Mouse (Mus musculus) limb, embryonic 14.5 days (tissue): ENCODE data around the gene Chek1. TPM values are rescaled to one million over a fixed set of nuclear protein-coding genes. Genes with fewer than 3 reads are reported as not detected.
A peak's percentile ranks its signal among the peaks of the same experiment; 100 is the strongest.

ENCODE experiments used
- ATAC-seq: fragments of 200-750 bp; cut with Nextera tagmentation; 2 replicates; pipeline ENCODE4 v1.8.0; 2017; ENCODE audit warnings: low read depth, moderate number of reproducible peaks, moderate TSS enrichment; ENCODE audit not compliant: low FRiP score
- DNase-seq: peaks from one replicate; pipeline ENCODE4 v3.0.0-alpha.2; 2015; ENCODE audit warnings: low spot score
- H3K27ac ChIP-seq: fragments of 300-500 bp; sonication (generic); replicated peaks from 2 replicates; pipeline ENCODE4 v1.5.1; 2014; ENCODE audit warnings: low read depth, mild to moderate bottlenecking, low read length, moderate library complexity, mixed read lengths
- H3K27me3 ChIP-seq: fragments of 300-500 bp; sonication (generic); 2 replicates; pipeline ENCODE4 v1.6.1; 2014; ENCODE audit warnings: low read length, mixed read lengths; ENCODE audit not compliant: control insufficient read depth, insufficient read depth
- H3K36me3 ChIP-seq: fragments of 300-500 bp; sonication (generic); 2 replicates; pipeline ENCODE4 v1.6.1; 2014; ENCODE audit warnings: mild to moderate bottlenecking, low read length, moderate library complexity, mixed read lengths; ENCODE audit not compliant: control insufficient read depth, insufficient read depth
- H3K4me1 ChIP-seq: fragments of 300-500 bp; sonication (generic); 2 replicates; pipeline ENCODE4 v1.6.1; 2014; ENCODE audit warnings: antibody characterized with exemption, low read length, mixed read lengths; ENCODE audit not compliant: control insufficient read depth, insufficient read depth
- H3K4me2 ChIP-seq: fragments of 300-500 bp; sonication (generic); replicated peaks from 2 replicates; pipeline ENCODE4 v1.6.1; 2014; ENCODE audit warnings: low read depth, mild to moderate bottlenecking, low read length, moderate library complexity; ENCODE audit not compliant: severe bottlenecking
- H3K4me3 ChIP-seq: fragments of 300-500 bp; sonication (generic); replicated peaks from 2 replicates; pipeline ENCODE4 v1.5.1; 2014; ENCODE audit warnings: low read length
- H3K9ac ChIP-seq: fragments of 300-500 bp; sonication (generic); 2 replicates; pipeline ENCODE4 v1.6.1; 2014; ENCODE audit warnings: mild to moderate bottlenecking, low read depth, low read length, moderate library complexity; ENCODE audit not compliant: severe bottlenecking
- H3K9me3 ChIP-seq: fragments of 300-500 bp; sonication (generic); 2 replicates; pipeline ENCODE4 v1.6.1; 2016; ENCODE audit warnings: low read length; ENCODE audit not compliant: control insufficient read depth
- POLR2A ChIP-seq: fragments of 200-500 bp; IDR thresholded peaks from 2 replicates; pipeline ENCODE4 v1.8.0; 2012; ENCODE audit warnings: inconsistent platforms, mild to moderate bottlenecking, moderate library complexity, borderline replicate concordance; ENCODE audit not compliant: insufficient read depth, insufficient read length; ENCODE audit errors: extremely low read depth
- WGBS: fragments of 180-500 bp; shearing (Covaris S2); extraction: QIAGEN DNeasy Blood & Tissue Kit; methylation state at CpG from one replicate; pipeline ENCODE4 v1.1.7; 2014; 5-methylcytosine and 5-hydroxymethylcytosine counted together
- polyA plus RNA-seq, 2 experiments: library from polyadenylated mRNA; depleted of rRNA in 1 of 2; stranded (reverse) in 1 of 2; unstranded in 1 of 2; fragments of >200 nt; fragmentation: Nextera tagmentation in 1 of 2; extraction: Ambion mirVana in 1 of 2; gene quantifications; 2 replicates each; pipeline versions ENCODE4 v1.2.1 to v1.2.3; 2012 to 2014

Gene Chek1
- polyA plus RNA-seq, 2 experiments, result 18.4 to 32.7 TPM

- 98% methylated on average over 1 of the region's 1 CpGs for WGBS
- ATAC-seq, result no peak
- H3K36me3 ChIP-seq, result peaks cover 47% of the 10 kb centered on the region
Measured at GRCm38 (mm10) chr9:36764378-36764777, 37.5 kb upstream of the Chek1 start.

GRCm38 (mm10) chr9:36726131-36727033 is 483 bp downstream of the Chek1 start:
- Histone ChIP-seq H3K9ac (peak overlapping the region; percentile 79), H3K9me3 (no peaks in the 10 kb centered on the region), H3K4me2 (peak overlapping the region; percentile 87), H3K27me3 (no peaks in the 10 kb centered on the region), H3K4me3 (peak overlapping the region; percentile 67), H3K27ac (peak overlapping the region; percentile 91), H3K4me1 (peaks cover 8% of the 10 kb centered on the region), H3K36me3 (peaks cover 39% of the 10 kb centered on the region)
- ATAC-seq, result peak; percentile 93
- DNase-seq, result peak; percentile 93
- TF ChIP-seq POLR2A, result peak; percentile 32; the same call in 1 of the 2 replicates
- WGBS, result under 1% methylated on average over 53 of the region's 53 CpGs

More at GRCm38 (mm10) chr9:36764378-36764777, 37.5 kb upstream of the Chek1 start:
- no peaks in the 10 kb centered on the region for H3K27me3 ChIP-seq
- TF ChIP-seq POLR2A, result no peak
- no peak overlapping the region for H3K9ac ChIP-seq
- H3K4me3 ChIP-seq, result no peak overlapping the region
- no peak for DNase-seq
- H3K4me1 ChIP-seq, result peaks cover 11% of the 10 kb centered on the region
- H3K4me2 ChIP-seq, result no peak overlapping the region
- H3K27ac ChIP-seq, result no peak overlapping the region
- H3K9me3 ChIP-seq, result no peaks in the 10 kb centered on the region

GRCm38 (mm10) chr9:36716624-36717023 is 10.2 kb downstream of the Chek1 start:
- ATAC-seq, result no peak
- H3K27ac ChIP-seq, result no peak overlapping the region
- H3K9me3 ChIP-seq, result no peaks in the 10 kb centered on the region
- H3K27me3 ChIP-seq, result no peaks in the 10 kb centered on the region
- no peak overlapping the region for H3K4me2 ChIP-seq
- no peak overlapping the region for H3K4me3 ChIP-seq
- peaks cover 54% of the 10 kb centered on the region for H3K36me3 ChIP-seq
- no peak for TF ChIP-seq POLR2A
- WGBS, result 74% methylated on average over 3 of the region's 3 CpGs
- no peak overlapping the region for H3K9ac ChIP-seq
- no peaks in the 10 kb centered on the region for H3K4me1 ChIP-seq
- DNase-seq, result no peak

- Histone ChIP-seq H3K4me2 (no peak overlapping the region), H3K9me3 (no peaks in the 10 kb centered on the region), H3K4me3 (no peak overlapping the region), H3K36me3 (peaks cover 21% of the 10 kb centered on the region), H3K9ac (no peak overlapping the region), H3K27ac (no peak overlapping the region), H3K4me1 (no peaks in the 10 kb centered on the region), H3K27me3 (no peaks in the 10 kb centered on the region)
- no peak for ATAC-seq
- DNase-seq, result no peak
- WGBS, result 91% methylated on average over 6 of the region's 6 CpGs
- no peak for TF ChIP-seq POLR2A
Measured at GRCm38 (mm10) chr9:36707304-36707703, 19.6 kb downstream of the Chek1 start.

GRCm38 (mm10) chr9:36705923-36706322 is 20.9 kb downstream of the Chek1 start:
- TF ChIP-seq POLR2A, result no peak
- H3K9ac ChIP-seq, result no peak overlapping the region
- no peak overlapping the region for H3K27ac ChIP-seq
- no peak overlapping the region for H3K4me3 ChIP-seq
- no peaks in the 10 kb centered on the region for H3K27me3 ChIP-seq
- ATAC-seq, result no peak
- DNase-seq, result no peak
- H3K36me3 ChIP-seq, result peaks cover 15% of the 10 kb centered on the region
- no peaks in the 10 kb centered on the region for H3K4me1 ChIP-seq
- no peak overlapping the region for H3K4me2 ChIP-seq
- WGBS, result 89% methylated on average over 3 of the region's 3 CpGs
- H3K9me3 ChIP-seq, result no peaks in the 10 kb centered on the region
